In the genomic region with DNA sequence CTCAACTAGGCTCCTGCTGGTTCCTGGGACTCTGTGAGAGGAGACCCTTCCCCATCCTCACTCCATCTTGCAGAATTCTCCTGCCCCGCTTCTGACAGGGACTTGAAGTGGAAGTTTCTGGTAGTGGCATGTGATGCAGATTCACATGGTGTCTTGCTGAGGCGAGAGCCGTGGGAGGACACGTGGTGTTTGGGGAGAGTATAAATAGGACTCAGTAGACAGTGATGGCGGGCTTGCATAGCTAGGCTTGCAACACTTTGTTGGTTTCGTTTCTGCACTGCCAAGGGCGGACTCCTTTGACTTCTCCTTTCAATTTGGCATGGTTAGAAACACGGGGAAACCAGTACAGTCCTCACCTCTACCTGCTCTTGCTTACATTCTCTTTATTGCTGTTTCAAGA, we compare ENCODE assay signal across 11 mouse cellular contexts. TPM values are rescaled to one million over a fixed set of nuclear protein-coding genes. Genes with fewer than 3 reads are reported as not detected.
A peak's percentile ranks its signal among the peaks of the same experiment; 100 is the strongest.
DNase-seq lines count a peak whose midpoint lies in the region; ATAC-seq and TF ChIP-seq lines count a peak whose summit lies in the region.
"Had no signal": no experiment of that assay in that cellular context is flagged by ENCODE, and none has a peak within 500 bp of the region (broad histone marks: within the 10 kb centered on the region; RNA-seq: fewer than 3 reads in every experiment).

No protein-coding gene starts in this region.

- no peaks in the 10 kb centered on the region for H3K36me3 ChIP-seq in splenic B cell, adult 2 months (ENCODE audit: control insufficient read depth, insufficient read depth, low read length, poor library complexity, severe bottlenecking)
- no peaks in the 10 kb centered on the region for H3K36me3 ChIP-seq in midbrain, postnatal 0 days (ENCODE audit: insufficient read depth, low read length)
- H3K36me3 ChIP-seq: limb, embryonic 13.5 days had no signal

- no peak for TF ChIP-seq POLR2A in lung, adult 2 months (IDR thresholded peaks at IDR 0.05; ENCODE audit: borderline replicate concordance, extremely low read depth, low read depth, low read length)

- peak; percentile 90 for ATAC-seq in granulocyte monocyte progenitor cell, adult 5-6 weeks (replicated peaks; ENCODE audit: poor library complexity, severe bottlenecking)
- ATAC-seq in midbrain, postnatal 0 days (ENCODE audit: low FRiP score), result no peak

- no peak for TF ChIP-seq CTCF in lung, adult 2 months (IDR thresholded peaks at IDR 0.05; ENCODE audit: insufficient read depth, low read length)
- no peak for TF ChIP-seq CTCF in midbrain, postnatal 0 days (IDR thresholded peaks at IDR 0.05)

- no peaks in the 10 kb centered on the region for H3K27me3 ChIP-seq in splenic B cell, adult 2 months (ENCODE audit: control insufficient read depth, insufficient read depth, low read length, poor library complexity, severe bottlenecking)
- no peaks in the 10 kb centered on the region for H3K27me3 ChIP-seq in midbrain, postnatal 0 days (ENCODE audit: insufficient read depth, low read length)
- H3K27me3 ChIP-seq: limb, embryonic 13.5 days had no signal

- H3K9ac ChIP-seq in midbrain, postnatal 0 days (replicated peaks; ENCODE audit: low read length, poor library complexity, severe bottlenecking), result no peak overlapping the region
- H3K9ac ChIP-seq: limb, embryonic 13.5 days had no signal

- peak; percentile 53 to 66 for DNase-seq in lung, adult 18-20 months
- no peak for DNase-seq in lung, adult 2 months
- DNase-seq in lung, postnatal 4 days, result peak; percentile 56 to 58
- DNase-seq in splenic B cell, adult 2 months (ENCODE audit: low read depth, low spot score), result peak; percentile 90
- DNase-seq in midbrain, postnatal 0 days (ENCODE audit: low spot score), result no peak
- no peak for DNase-seq in layer of hippocampus, postnatal 25 days (ENCODE audit: extremely low spot score in 1 of 2, low spot score in 1 of 2)
- DNase-seq: kidney, adult 11 months; thymus, adult 2 months had no signal

- H3K4me3 ChIP-seq in lung, adult 2 months (replicated peaks; ENCODE audit: extremely low read depth, low read depth, low read length), result no peak overlapping the region
- no peak overlapping the region for H3K4me3 ChIP-seq in midbrain, postnatal 0 days (ENCODE audit: low read depth, low read length)
- H3K4me3 ChIP-seq: limb, embryonic 13.5 days had no signal

- H3K9me3 ChIP-seq in midbrain, postnatal 0 days (ENCODE audit: low read length), result no peaks in the 10 kb centered on the region
- H3K9me3 ChIP-seq: limb, embryonic 13.5 days had no signal

- 70% methylated on average over 8 of the region's 8 CpGs for WGBS in lung, adult 2 months
- 82% methylated on average over 8 of the region's 8 CpGs for WGBS in midbrain, postnatal 0 days

- H3K27ac ChIP-seq in midbrain, postnatal 0 days (ENCODE audit: low read depth, low read length), result no peak overlapping the region
- H3K27ac ChIP-seq: limb, embryonic 13.5 days had no signal

- no peak overlapping the region for H3K4me2 ChIP-seq in midbrain, postnatal 0 days (ENCODE audit: low read depth, low read length, poor library complexity, severe bottlenecking)
- H3K4me2 ChIP-seq: limb, embryonic 13.5 days had no signal

- peaks cover 3% of the 10 kb centered on the region; the same call in 1 of the 2 replicates for H3K4me1 ChIP-seq in lung, adult 2 months (ENCODE audit: control insufficient read depth, insufficient read depth, low read length)
- H3K4me1 ChIP-seq in midbrain, postnatal 0 days (ENCODE audit: insufficient read depth, low read length), result no peaks in the 10 kb centered on the region
- H3K4me1 ChIP-seq: limb, embryonic 13.5 days had no signal

RNA-seq across cellular contexts. Expression of gene Ly9, which starts 11.8 kb away (rescaled TPM):
- 2.2 and 2.6 TPM in 2 replicates for polyA plus RNA-seq in lung, adult 2 months (2012; rRNA removed)
- total RNA-seq in granulocyte monocyte progenitor cell, adult 5-6 weeks (2014; fragmentation: Nextera tagmentation), result 19.8 and 22.0 TPM in 2 replicates
- total RNA-seq in granulocyte monocyte progenitor cell, adult 5-6 weeks (2017), result 22.3 and 29.9 TPM in 2 replicates
- 0.19 and 0.66 TPM in 2 replicates for total RNA-seq in midbrain, postnatal 0 days (2014; rRNA removed)
- 0.21 TPM in 1 of 2 replicates, not detected in the other for polyA plus RNA-seq in midbrain, postnatal 0 days (2015; fragmentation: Nextera tagmentation; extraction: Ambion mirVana)
- total RNA-seq in layer of hippocampus, postnatal 25 days (2021), result under 1 TPM in 1 of 2 experiments, not detected in 1; 0.23 TPM
- polyA plus RNA-seq: neural tube, embryonic 14.5 days had no signal

RNA-seq across cellular contexts. Expression of gene Slamf7, which starts 33.8 kb away (rescaled TPM):
- 2.1 and 2.2 TPM in 2 replicates for polyA plus RNA-seq in lung, adult 2 months (2012; rRNA removed)
- total RNA-seq in granulocyte monocyte progenitor cell, adult 5-6 weeks (2014; fragmentation: Nextera tagmentation), result 0.64 TPM in 1 of 2 replicates, not detected in the other
- total RNA-seq in granulocyte monocyte progenitor cell, adult 5-6 weeks (2017), result 0.69 TPM in 1 of 2 replicates, not detected in the other
- total RNA-seq in midbrain, postnatal 0 days (2014; rRNA removed), result not detected in 2 replicates
- polyA plus RNA-seq in midbrain, postnatal 0 days (2015; fragmentation: Nextera tagmentation; extraction: Ambion mirVana), result not detected in 2 replicates
- not detected for total RNA-seq in layer of hippocampus, postnatal 25 days (2021)
- polyA plus RNA-seq: neural tube, embryonic 14.5 days had no signal

Comparison
In these comparisons a context has a peak if more than half of its experiments do, and no peak if none do; other contexts are left out.
1. DNase-seq: peak in lung, adult 18-20 months (2 of 2), lung, postnatal 4 days (2 of 2) and splenic B cell, adult 2 months (single experiment); none in lung, adult 2 months (single experiment), midbrain, postnatal 0 days (single experiment) and layer of hippocampus, postnatal 25 days (0 of 2).
2. RNA of gene Ly9, which starts 11.8 kb away (total RNA-seq): 19.8 to 29.9 TPM in granulocyte monocyte progenitor cell, adult 5-6 weeks; 0.19 to 0.66 TPM in midbrain, postnatal 0 days and 0.23 TPM in layer of hippocampus, postnatal 25 days; every median in the first group is over 10 times any median in the second.